Mouse (Mus musculus): ENCODE results near the gene 6430550D23Rik.

GRCm38 (mm10) chr2:155941697-155942442, 65.9 kb downstream of the 6430550D23Rik start:
- TF ChIP-seq POLR2A (IDR thresholded peaks at IDR 0.05; ENCODE audit: borderline replicate concordance, extremely low read depth, low read depth, low read length) (no peak), CTCF (IDR thresholded peaks at IDR 0.05; ENCODE audit: insufficient read depth, low read length) (no peak)

Data from lung, adult 2 months (tissue).